Mouse (Mus musculus) heart, embryonic 15.5 days (tissue): Measurements from ENCODE around the gene Thrb. TPM values are rescaled to one million over a fixed set of nuclear protein-coding genes. Genes with fewer than 3 reads are reported as not detected.

Experiments
- ATAC-seq: fragments of 200-750 bp; cut with Nextera tagmentation; replicated peaks from 2 replicates; pipeline ENCODE4 v1.8.0; 2017; ENCODE audit warnings: low read depth, moderate TSS enrichment; ENCODE audit not compliant: insufficient number of reproducible peaks, insufficient read depth, low FRiP score
- H3K27ac ChIP-seq: fragments of 300-500 bp; sonication (generic); 2 replicates; pipeline ENCODE4 v1.5.1; 2015; ENCODE audit warnings: mild to moderate bottlenecking, inconsistent platforms
- H3K27me3 ChIP-seq: fragments of 300-500 bp; sonication (generic); 2 replicates; pipeline ENCODE4 v1.6.1; 2015; ENCODE audit warnings: inconsistent platforms
- H3K36me3 ChIP-seq: fragments of 300-500 bp; sonication (generic); 2 replicates; pipeline ENCODE4 v1.6.1; 2015; ENCODE audit warnings: mild to moderate bottlenecking, inconsistent platforms
- H3K4me1 ChIP-seq: fragments of 300-500 bp; sonication (generic); replicated peaks from 2 replicates; pipeline ENCODE4 v1.6.1; 2015; ENCODE audit warnings: inconsistent platforms
- H3K4me2 ChIP-seq: fragments of 300-500 bp; sonication (generic); 2 replicates; pipeline ENCODE4 v1.6.1; 2015; ENCODE audit warnings: inconsistent platforms, mild to moderate bottlenecking, moderate library complexity
- H3K4me3 ChIP-seq: fragments of 300-500 bp; sonication (generic); 2 replicates; pipeline ENCODE4 v1.5.1; 2015; ENCODE audit warnings: mild to moderate bottlenecking, inconsistent platforms
- H3K9ac ChIP-seq: fragments of 300-500 bp; sonication (generic); 2 replicates; pipeline ENCODE4 v1.6.1; 2015; ENCODE audit warnings: mild to moderate bottlenecking, inconsistent platforms
- H3K9me3 ChIP-seq: fragments of 300-500 bp; sonication (generic); replicated peaks from 2 replicates; pipeline ENCODE4 v1.6.1; 2016; ENCODE audit warnings: inconsistent platforms
- WGBS: fragments of 180-500 bp; shearing (Covaris S2); methylation state at CpG from one replicate; pipeline ENCODE4 v1.1.7; 2015; ENCODE audit warnings: mixed read lengths; 5-methylcytosine and 5-hydroxymethylcytosine counted together
- polyA plus RNA-seq: library from polyadenylated mRNA; unstranded; fragments of >200 nt; fragmentation: Nextera tagmentation; extraction: Ambion mirVana; gene quantifications from 2 replicates; pipeline ENCODE4 v1.2.1, GENCODE M21; 2015

The Thrb gene
- polyA plus RNA-seq, 1 experiment from 2014 or later: 0.83 TPM

GRCm38 (mm10) chr14:17662087-17662486 is 2.0 kb downstream of the Thrb start:
- Histone ChIP-seq H3K9ac (no peak overlapping the region), H3K4me1 (peaks cover 18% of the 10 kb centered on the region), H3K4me2 (no peak overlapping the region), H3K36me3 (no peaks in the 10 kb centered on the region), H3K27ac (no peak overlapping the region), H3K4me3 (no peak overlapping the region), H3K9me3 (no peaks in the 10 kb centered on the region), H3K27me3 (peaks cover 18% of the 10 kb centered on the region)
- no peak for ATAC-seq
- 54% methylated on average over 5 of the region's 5 CpGs for whole genome bisulfite sequencing

- H3K36me3 ChIP-seq: no peaks in the 10 kb centered on the region
- H3K4me2 ChIP-seq: no peak overlapping the region
- H3K27ac ChIP-seq: no peak overlapping the region
- ATAC-seq: no peak
- 68% methylated on average over 1 of the region's 1 CpGs for WGBS
- no peak overlapping the region for H3K9ac ChIP-seq
- H3K4me3 ChIP-seq: no peak overlapping the region
- H3K4me1 ChIP-seq: no peaks in the 10 kb centered on the region
- no peaks in the 10 kb centered on the region for H3K27me3 ChIP-seq
- H3K9me3 ChIP-seq: no peaks in the 10 kb centered on the region
These were observed 14.3 kb downstream of the Thrb start for GRCm38 (mm10) chr14:17674335-17674734.

- Histone ChIP-seq H3K9me3 (no peaks in the 10 kb centered on the region), H3K4me2 (no peak overlapping the region), H3K4me1 (no peaks in the 10 kb centered on the region), H3K27ac (no peak overlapping the region), H3K27me3 (no peaks in the 10 kb centered on the region), H3K9ac (no peak overlapping the region), H3K36me3 (no peaks in the 10 kb centered on the region), H3K4me3 (no peak overlapping the region)
- ATAC-seq: no peak
- WGBS: 63% methylated on average over 3 of the region's 3 CpGs
These were observed 15.2 kb downstream of the Thrb start for GRCm38 (mm10) chr14:17675214-17675613.

GRCm38 (mm10) chr14:17681479-17681878 is 21.4 kb downstream of the Thrb start:
- Histone ChIP-seq H3K9ac (no peak overlapping the region), H3K27ac (no peak overlapping the region), H3K27me3 (no peaks in the 10 kb centered on the region), H3K4me2 (no peak overlapping the region), H3K36me3 (no peaks in the 10 kb centered on the region), H3K4me3 (no peak overlapping the region), H3K4me1 (no peaks in the 10 kb centered on the region), H3K9me3 (no peaks in the 10 kb centered on the region)
- ATAC-seq: no peak

- Histone ChIP-seq H3K4me2 (no peak overlapping the region), H3K36me3 (no peaks in the 10 kb centered on the region), H3K27me3 (no peaks in the 10 kb centered on the region), H3K9me3 (no peaks in the 10 kb centered on the region), H3K27ac (no peak overlapping the region), H3K4me1 (no peaks in the 10 kb centered on the region), H3K9ac (no peak overlapping the region), H3K4me3 (no peak overlapping the region)
- 56% methylated on average over 1 of the region's 1 CpGs for WGBS
- no peak for ATAC-seq
These were observed 24.8 kb downstream of the Thrb start for GRCm38 (mm10) chr14:17684881-17685280.

- 83% methylated on average over 3 of the region's 3 CpGs for WGBS
- no peaks in the 10 kb centered on the region for H3K36me3 ChIP-seq
- no peak overlapping the region for H3K4me2 ChIP-seq
- H3K9me3 ChIP-seq: no peaks in the 10 kb centered on the region
- ATAC-seq: no peak
- no peak overlapping the region for H3K9ac ChIP-seq
- H3K4me1 ChIP-seq: no peaks in the 10 kb centered on the region
- H3K4me3 ChIP-seq: no peak overlapping the region
- no peaks in the 10 kb centered on the region for H3K27me3 ChIP-seq
- H3K27ac ChIP-seq: no peak overlapping the region
These were observed 25.4 kb downstream of the Thrb start for GRCm38 (mm10) chr14:17685491-17685890.

- Histone ChIP-seq H3K9ac (no peak overlapping the region), H3K4me1 (no peaks in the 10 kb centered on the region), H3K4me2 (no peak overlapping the region), H3K4me3 (no peak overlapping the region), H3K27ac (no peak overlapping the region), H3K36me3 (no peaks in the 10 kb centered on the region), H3K27me3 (no peaks in the 10 kb centered on the region), H3K9me3 (no peaks in the 10 kb centered on the region)
- WGBS: 76% methylated on average over 3 of the region's 3 CpGs
- ATAC-seq: no peak
These were observed 26.9 kb downstream of the Thrb start for GRCm38 (mm10) chr14:17686939-17687338.

GRCm38 (mm10) chr14:17691246-17691645 is 31.2 kb downstream of the Thrb start:
- H3K4me1 ChIP-seq: no peaks in the 10 kb centered on the region
- no peaks in the 10 kb centered on the region for H3K9me3 ChIP-seq
- H3K4me2 ChIP-seq: no peak overlapping the region
- WGBS: 26% methylated on average over 1 of the region's 1 CpGs
- ATAC-seq: no peak
- H3K4me3 ChIP-seq: no peak overlapping the region
- no peaks in the 10 kb centered on the region for H3K36me3 ChIP-seq
- no peaks in the 10 kb centered on the region for H3K27me3 ChIP-seq
- no peak overlapping the region for H3K9ac ChIP-seq
- H3K27ac ChIP-seq: no peak overlapping the region

- Histone ChIP-seq H3K27me3 (no peaks in the 10 kb centered on the region), H3K9ac (no peak overlapping the region), H3K4me3 (no peak overlapping the region), H3K4me2 (no peak overlapping the region), H3K9me3 (no peaks in the 10 kb centered on the region), H3K4me1 (no peaks in the 10 kb centered on the region), H3K36me3 (no peaks in the 10 kb centered on the region), H3K27ac (no peak overlapping the region)
- WGBS: 72% methylated on average over 4 of the region's 4 CpGs
- no peak for ATAC-seq
These were observed 35.5 kb downstream of the Thrb start for GRCm38 (mm10) chr14:17695526-17695925.

GRCm38 (mm10) chr14:17697920-17698632 is 38.0 kb downstream of the Thrb start:
- Histone ChIP-seq H3K4me3 (no peak overlapping the region), H3K27me3 (no peaks in the 10 kb centered on the region), H3K9me3 (no peaks in the 10 kb centered on the region), H3K9ac (no peak overlapping the region), H3K27ac (no peak overlapping the region), H3K36me3 (no peaks in the 10 kb centered on the region), H3K4me2 (no peak overlapping the region), H3K4me1 (no peaks in the 10 kb centered on the region)
- WGBS: 74% methylated on average over 9 of the region's 9 CpGs
- ATAC-seq: no peak

- Histone ChIP-seq H3K4me2 (no peak overlapping the region), H3K4me1 (no peaks in the 10 kb centered on the region), H3K36me3 (no peaks in the 10 kb centered on the region), H3K9ac (no peak overlapping the region), H3K9me3 (no peaks in the 10 kb centered on the region), H3K4me3 (no peak overlapping the region), H3K27ac (no peak overlapping the region), H3K27me3 (no peaks in the 10 kb centered on the region)
- 64% methylated on average over 3 of the region's 3 CpGs for WGBS
- no peak for ATAC-seq
These were observed 40.2 kb downstream of the Thrb start for GRCm38 (mm10) chr14:17700228-17700627.

GRCm38 (mm10) chr14:17713297-17713904 is 53.3 kb downstream of the Thrb start:
- Histone ChIP-seq H3K27me3 (no peaks in the 10 kb centered on the region), H3K4me1 (no peaks in the 10 kb centered on the region), H3K27ac (no peak overlapping the region), H3K9ac (no peak overlapping the region), H3K4me3 (no peak overlapping the region), H3K4me2 (no peak overlapping the region), H3K9me3 (no peaks in the 10 kb centered on the region), H3K36me3 (no peaks in the 10 kb centered on the region)
- no peak for ATAC-seq
- 81% methylated on average over 7 of the region's 7 CpGs for WGBS
